Mouse (Mus musculus): ENCODE data around the gene Col17a1. TPM values are rescaled to one million over a fixed set of nuclear protein-coding genes. Genes with fewer than 3 reads are reported as not detected.

The Col17a1 gene
- polyA plus RNA-seq, 1 experiment from 2014 or later, result 0.22 TPM

DNA sequence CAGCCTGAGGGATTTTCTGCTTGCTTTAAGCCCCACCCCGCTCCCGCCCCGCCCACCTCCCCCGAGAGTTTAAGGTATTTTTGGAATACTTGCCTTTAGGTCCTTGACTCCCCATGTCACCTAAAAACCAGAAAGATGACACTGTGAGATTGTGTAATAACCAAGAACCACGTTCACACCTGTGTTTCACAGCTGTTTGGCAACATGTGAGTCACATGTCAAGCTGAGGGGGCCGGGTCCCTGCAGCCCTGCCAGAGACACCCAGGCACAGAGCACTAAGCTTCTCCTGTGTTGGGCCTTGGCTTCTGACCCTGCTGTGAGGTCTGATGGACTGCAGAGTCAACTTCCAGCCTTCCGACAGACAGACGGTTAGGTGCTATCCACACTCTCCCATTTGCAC lies 24.3 kb downstream of the Col17a1 start:
- Histone ChIP-seq H3K9me3 (replicated peaks) (no peaks in the 10 kb centered on the region), H3K4me3 (replicated peaks) (no peak overlapping the region), H3K4me2 (no peak overlapping the region), H3K4me1 (replicated peaks) (no peaks in the 10 kb centered on the region), H3K27ac (no peak overlapping the region), H3K9ac (no peak overlapping the region), H3K36me3 (no peaks in the 10 kb centered on the region), H3K27me3 (no peaks in the 10 kb centered on the region)
- 49% methylated on average over 8 of the region's 8 CpGs for WGBS (ENCODE audit: insufficient replicate concordance)
- DNase-seq, result no peak
- no peak for ATAC-seq (ENCODE audit: low read depth)

DNA sequence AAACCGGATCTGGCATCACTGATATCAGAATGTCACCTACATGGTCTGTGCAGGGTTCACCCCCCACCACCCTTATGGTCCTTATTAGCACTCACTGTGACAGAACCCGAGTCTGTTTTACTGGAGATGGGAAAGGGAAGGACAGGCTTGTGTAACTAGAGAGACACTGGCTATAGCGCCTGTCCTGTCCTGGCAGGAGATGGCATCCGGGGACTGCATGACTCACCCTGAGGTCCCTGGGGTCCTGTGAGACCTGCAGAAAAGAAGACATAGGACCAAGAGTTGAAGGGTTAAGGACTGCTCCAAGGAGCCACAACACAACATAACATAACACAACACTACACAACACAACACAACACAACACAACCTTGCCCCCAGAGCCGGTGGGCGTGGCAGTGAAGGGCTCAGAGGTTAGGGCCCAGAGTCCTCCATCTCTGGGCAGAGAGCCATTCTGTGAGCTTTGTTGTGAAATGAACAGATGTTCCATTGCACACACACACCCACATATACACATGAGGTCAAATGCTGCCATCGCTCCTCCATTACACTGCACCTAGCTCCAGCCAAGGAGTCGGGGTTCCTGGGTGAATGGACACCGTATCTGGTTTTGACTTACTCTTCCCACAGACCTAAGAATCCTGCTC lies 32.0 kb downstream of the Col17a1 start:
- H3K4me3 ChIP-seq (replicated peaks), result no peak overlapping the region
- DNase-seq, result no peak
- no peak for ATAC-seq (ENCODE audit: low read depth)
- H3K4me1 ChIP-seq (replicated peaks), result no peaks in the 10 kb centered on the region
- H3K27ac ChIP-seq, result no peak overlapping the region
- H3K27me3 ChIP-seq, result no peaks in the 10 kb centered on the region
- no peak overlapping the region for H3K4me2 ChIP-seq
- no peaks in the 10 kb centered on the region for H3K36me3 ChIP-seq
- no peaks in the 10 kb centered on the region for H3K9me3 ChIP-seq (replicated peaks)
- H3K9ac ChIP-seq, result no peak overlapping the region
- 68% methylated on average over 9 of the region's 9 CpGs for WGBS (ENCODE audit: insufficient replicate concordance)

DNA sequence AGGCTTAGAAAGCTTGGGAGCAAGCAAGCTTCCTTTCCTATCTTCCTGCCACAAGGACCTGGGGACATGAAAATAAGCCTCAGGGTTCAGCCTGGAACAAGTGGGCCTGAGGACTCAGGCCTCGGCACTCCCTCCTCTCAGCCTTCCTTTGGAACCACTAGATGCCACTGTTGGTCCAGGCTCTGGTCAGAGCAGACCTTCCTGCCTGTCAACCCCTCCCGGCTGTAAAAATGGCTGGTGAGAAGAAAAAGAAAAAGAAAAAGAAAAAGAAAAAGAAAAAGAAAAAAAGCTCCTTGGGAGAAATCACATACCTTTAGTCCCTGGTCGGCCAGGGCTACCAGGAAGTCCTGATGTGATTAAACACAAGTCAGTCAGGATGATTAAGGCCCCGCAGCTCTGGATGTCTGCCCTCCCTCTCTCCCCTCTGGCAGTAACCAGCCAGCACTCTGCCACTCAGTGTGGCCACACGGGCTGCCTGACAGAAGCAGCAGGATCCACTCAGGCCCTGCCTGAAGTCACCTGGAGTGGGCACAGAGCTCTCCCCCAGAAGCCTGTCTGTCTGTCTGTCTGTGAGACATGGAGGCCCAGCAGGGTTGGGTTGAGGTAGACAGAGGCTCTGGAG lies 32.9 kb downstream of the Col17a1 start:
- 16% methylated on average over 5 of the region's 5 CpGs for WGBS (ENCODE audit: insufficient replicate concordance)
- DNase-seq (no peak), ATAC-seq (ENCODE audit: low read depth) (no peak)
- Histone ChIP-seq H3K9ac (no peak overlapping the region), H3K4me3 (replicated peaks) (no peak overlapping the region), H3K36me3 (no peaks in the 10 kb centered on the region), H3K4me1 (replicated peaks) (no peaks in the 10 kb centered on the region), H3K4me2 (no peak overlapping the region), H3K9me3 (replicated peaks) (no peaks in the 10 kb centered on the region), H3K27me3 (no peaks in the 10 kb centered on the region), H3K27ac (no peak overlapping the region; the same call in 1 of the 2 replicates)

DNA sequence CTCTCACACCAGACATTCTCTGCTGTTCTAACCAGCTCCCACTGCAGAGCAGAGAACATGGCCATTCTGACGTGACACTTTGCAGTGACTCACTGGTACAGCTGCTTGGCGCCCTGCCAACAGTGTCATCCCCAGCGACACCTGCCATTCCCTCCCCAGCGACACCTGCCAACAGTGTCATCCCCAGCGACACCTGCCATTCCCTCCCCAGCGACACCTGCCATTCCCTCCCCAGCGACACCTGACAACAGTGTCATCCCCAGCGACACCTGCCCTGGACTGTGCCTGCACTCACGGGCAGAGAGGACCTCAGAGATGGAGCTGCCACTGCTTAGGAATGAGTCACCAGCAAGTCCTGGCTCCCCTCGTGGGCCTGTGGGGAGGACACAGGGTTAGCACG lies 37.0 kb downstream of the Col17a1 start:
- H3K27ac ChIP-seq, result no peak overlapping the region
- H3K9ac ChIP-seq, result no peak overlapping the region
- ATAC-seq (ENCODE audit: low read depth) (no peak), DNase-seq (no peak)
- no peak overlapping the region for H3K4me2 ChIP-seq
- WGBS (ENCODE audit: insufficient replicate concordance), result 65% methylated on average over 11 of the region's 11 CpGs
- H3K4me1 ChIP-seq (replicated peaks), result no peaks in the 10 kb centered on the region
- H3K36me3 ChIP-seq, result no peaks in the 10 kb centered on the region
- H3K4me3 ChIP-seq (replicated peaks), result no peak overlapping the region
- no peaks in the 10 kb centered on the region for H3K27me3 ChIP-seq
- H3K9me3 ChIP-seq (replicated peaks), result no peaks in the 10 kb centered on the region

- Histone ChIP-seq H3K9me3 (replicated peaks) (no peaks in the 10 kb centered on the region), H3K27ac (no peak overlapping the region), H3K36me3 (no peaks in the 10 kb centered on the region), H3K27me3 (no peaks in the 10 kb centered on the region), H3K4me2 (no peak overlapping the region), H3K4me1 (replicated peaks) (no peaks in the 10 kb centered on the region), H3K4me3 (replicated peaks) (no peak overlapping the region), H3K9ac (no peak overlapping the region)
- WGBS (ENCODE audit: insufficient replicate concordance), result 73% methylated on average over 8 of the region's 8 CpGs
- DNase-seq, result no peak
- ATAC-seq (ENCODE audit: low read depth), result no peak
Measured at GRCm38 (mm10) chr19:47653173-47653572, 38.7 kb downstream of the Col17a1 start.

DNA sequence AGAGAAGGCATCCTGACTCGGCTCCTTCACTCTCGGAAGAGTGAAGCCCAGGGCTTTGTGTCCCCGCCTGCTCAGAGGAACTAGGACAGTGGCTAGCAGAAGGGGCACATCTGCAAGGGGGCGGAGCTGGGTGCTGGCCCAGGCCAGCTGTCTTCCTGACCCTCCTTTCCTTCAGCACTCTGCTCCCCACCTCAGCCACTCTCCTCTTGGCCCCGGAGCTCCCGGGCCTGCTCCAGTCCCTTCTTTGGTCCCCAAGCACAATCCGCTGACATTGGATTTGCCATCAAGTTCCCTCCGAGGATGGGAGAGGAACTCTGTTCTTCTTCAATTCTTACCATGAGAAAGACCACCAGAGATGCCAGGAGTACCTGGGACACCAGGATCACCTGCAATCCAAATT lies 39.6 kb downstream of the Col17a1 start:
- H3K27ac ChIP-seq, result no peak overlapping the region
- H3K4me2 ChIP-seq, result no peak overlapping the region
- no peaks in the 10 kb centered on the region for H3K27me3 ChIP-seq
- H3K4me1 ChIP-seq (replicated peaks), result no peaks in the 10 kb centered on the region
- H3K36me3 ChIP-seq, result peaks cover 3% of the 10 kb centered on the region; the same call in 1 of the 2 replicates
- DNase-seq (no peak), ATAC-seq (ENCODE audit: low read depth) (no peak)
- H3K9ac ChIP-seq, result no peak overlapping the region
- WGBS (ENCODE audit: insufficient replicate concordance), result 62% methylated on average over 8 of the region's 8 CpGs
- no peaks in the 10 kb centered on the region for H3K9me3 ChIP-seq (replicated peaks)
- no peak overlapping the region for H3K4me3 ChIP-seq (replicated peaks)

- no peaks in the 10 kb centered on the region for H3K9me3 ChIP-seq (replicated peaks)
- no peak overlapping the region for H3K4me2 ChIP-seq
- no peak overlapping the region for H3K9ac ChIP-seq
- H3K27me3 ChIP-seq, result no peaks in the 10 kb centered on the region
- H3K4me1 ChIP-seq (replicated peaks), result no peaks in the 10 kb centered on the region
- H3K36me3 ChIP-seq, result peaks cover 12% of the 10 kb centered on the region
- H3K4me3 ChIP-seq (replicated peaks), result no peak overlapping the region
- no peak for ATAC-seq (ENCODE audit: low read depth)
- no peak for DNase-seq
- 69% methylated on average over 5 of the region's 5 CpGs for WGBS (ENCODE audit: insufficient replicate concordance)
- no peak overlapping the region for H3K27ac ChIP-seq
Measured at GRCm38 (mm10) chr19:47651160-47651480, 40.8 kb downstream of the Col17a1 start.

GRCm38 (mm10) chr19:47650366-47651159 lies 41.3 kb downstream of the Col17a1 start:
- 65% methylated on average over 16 of the region's 16 CpGs for WGBS (ENCODE audit: insufficient replicate concordance)

DNA sequence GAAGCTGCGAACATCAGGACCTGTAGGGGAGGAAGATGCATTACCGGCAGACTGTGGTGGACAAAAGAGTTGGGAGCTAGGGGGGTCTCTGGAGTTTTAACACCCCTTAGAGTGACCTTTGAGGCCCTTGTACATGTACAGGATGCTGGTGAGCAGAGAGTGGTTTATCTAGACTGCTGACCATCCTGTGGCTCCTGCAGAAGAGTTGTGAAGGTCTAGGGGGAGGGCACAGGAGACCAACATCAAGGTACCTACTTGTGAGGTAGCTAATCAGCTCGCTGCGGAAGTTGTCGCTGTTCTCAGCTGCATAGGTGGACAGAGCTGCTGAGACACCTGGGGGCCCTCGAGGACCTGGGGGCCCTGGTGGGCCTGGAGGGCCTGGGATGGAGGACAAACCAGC lies 42.8 kb downstream of the Col17a1 start:
- no peaks in the 10 kb centered on the region for H3K9me3 ChIP-seq (replicated peaks)
- H3K36me3 ChIP-seq, result peaks cover 24% of the 10 kb centered on the region
- no peaks in the 10 kb centered on the region for H3K27me3 ChIP-seq
- no peak overlapping the region for H3K9ac ChIP-seq
- no peak overlapping the region for H3K4me2 ChIP-seq
- ATAC-seq (ENCODE audit: low read depth) (no peak), DNase-seq (no peak)
- WGBS (ENCODE audit: insufficient replicate concordance), result 81% methylated on average over 6 of the region's 6 CpGs
- H3K27ac ChIP-seq, result no peak overlapping the region
- H3K4me3 ChIP-seq (replicated peaks), result no peak overlapping the region
- H3K4me1 ChIP-seq (replicated peaks), result no peaks in the 10 kb centered on the region

More at GRCm38 (mm10) chr19:47650366-47651159, 41.3 kb downstream of the Col17a1 start:
- H3K9me3 ChIP-seq (replicated peaks), result no peaks in the 10 kb centered on the region
- peaks cover 14% of the 10 kb centered on the region for H3K36me3 ChIP-seq
- H3K27me3 ChIP-seq, result no peaks in the 10 kb centered on the region
- no peaks in the 10 kb centered on the region for H3K4me1 ChIP-seq (replicated peaks)
- DNase-seq (no peak), ATAC-seq (ENCODE audit: low read depth) (no peak)
- H3K4me2 ChIP-seq, result no peak overlapping the region
- no peak overlapping the region for H3K4me3 ChIP-seq (replicated peaks)
- no peak overlapping the region for H3K9ac ChIP-seq
- H3K27ac ChIP-seq, result no peak overlapping the region

DNA sequence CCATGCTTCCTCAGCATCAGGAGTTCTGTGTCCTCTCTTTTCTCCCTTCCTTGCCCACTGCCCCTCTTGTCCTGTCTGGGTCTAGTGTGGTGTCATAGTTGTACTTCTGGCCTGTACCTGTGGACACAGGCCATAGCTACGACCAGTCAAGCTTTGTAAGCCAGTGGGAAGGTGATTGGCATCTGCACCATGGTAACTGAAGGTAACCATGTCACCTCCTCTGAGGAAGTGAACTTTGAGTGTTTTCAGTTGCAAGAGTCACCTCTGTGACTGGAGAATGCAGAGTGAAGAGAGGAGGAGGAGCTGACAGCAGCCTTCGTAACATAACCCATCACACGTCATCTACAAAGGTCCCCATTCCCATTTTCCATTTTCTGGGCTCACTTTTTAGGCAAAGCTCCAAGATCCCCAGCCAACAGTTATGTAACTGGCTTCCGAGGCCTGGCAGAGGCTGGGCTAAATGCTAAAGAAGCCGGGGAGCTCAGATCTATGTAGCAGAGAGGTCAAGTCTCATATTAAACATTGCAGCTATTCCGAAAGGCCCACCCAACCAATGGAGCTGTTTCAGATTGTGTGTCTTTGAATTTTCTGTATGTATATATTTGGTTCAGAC lies 45.3 kb downstream of the Col17a1 start:
- Histone ChIP-seq H3K36me3 (peaks cover 40% of the 10 kb centered on the region), H3K4me1 (replicated peaks) (no peaks in the 10 kb centered on the region), H3K27me3 (no peaks in the 10 kb centered on the region), H3K9ac (no peak overlapping the region), H3K4me2 (no peak overlapping the region), H3K4me3 (replicated peaks) (no peak overlapping the region), H3K9me3 (replicated peaks) (no peaks in the 10 kb centered on the region), H3K27ac (no peak overlapping the region)
- ATAC-seq (ENCODE audit: low read depth) (no peak), DNase-seq (no peak)
- 81% methylated on average over 6 of the region's 6 CpGs for WGBS (ENCODE audit: insufficient replicate concordance)

DNA sequence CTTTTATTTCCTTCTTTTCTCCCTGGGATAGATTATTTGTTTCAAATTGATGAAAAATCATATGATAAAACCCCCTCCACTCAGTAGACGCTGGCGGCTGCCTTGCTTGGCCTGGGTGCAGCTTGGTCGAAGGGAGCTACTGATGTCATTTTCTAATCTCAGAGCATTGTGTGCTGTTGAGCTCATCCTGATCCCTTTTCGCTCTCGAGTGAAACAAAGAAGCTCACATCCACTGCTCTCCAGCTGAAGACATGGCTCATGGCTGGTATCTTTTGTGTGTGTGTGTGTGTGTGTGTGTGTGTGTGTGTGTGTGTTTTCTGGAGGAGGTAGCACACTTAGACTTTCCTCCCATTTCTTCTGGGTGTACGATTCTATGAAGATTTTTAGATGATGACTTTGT lies 46.3 kb downstream of the Col17a1 start:
- H3K27ac ChIP-seq, result no peak overlapping the region
- ATAC-seq (ENCODE audit: low read depth) (no peak), DNase-seq (no peak)

More for the DNA sequence above, 46.3 kb downstream of the Col17a1 start:
- H3K9me3 ChIP-seq (replicated peaks), result no peaks in the 10 kb centered on the region
- no peak overlapping the region for H3K9ac ChIP-seq
- 71% methylated on average over 6 of the region's 6 CpGs for WGBS (ENCODE audit: insufficient replicate concordance)
- H3K4me2 ChIP-seq, result no peak overlapping the region
- no peaks in the 10 kb centered on the region for H3K27me3 ChIP-seq
- peaks cover 49% of the 10 kb centered on the region for H3K36me3 ChIP-seq
- no peak overlapping the region for H3K4me3 ChIP-seq (replicated peaks)
- no peaks in the 10 kb centered on the region for H3K4me1 ChIP-seq (replicated peaks)

All from liver, embryonic 13.5 days (tissue).